Mouse (Mus musculus): Measurements from ENCODE around the gene Sorcs1.

Gene Sorcs1

DNA sequence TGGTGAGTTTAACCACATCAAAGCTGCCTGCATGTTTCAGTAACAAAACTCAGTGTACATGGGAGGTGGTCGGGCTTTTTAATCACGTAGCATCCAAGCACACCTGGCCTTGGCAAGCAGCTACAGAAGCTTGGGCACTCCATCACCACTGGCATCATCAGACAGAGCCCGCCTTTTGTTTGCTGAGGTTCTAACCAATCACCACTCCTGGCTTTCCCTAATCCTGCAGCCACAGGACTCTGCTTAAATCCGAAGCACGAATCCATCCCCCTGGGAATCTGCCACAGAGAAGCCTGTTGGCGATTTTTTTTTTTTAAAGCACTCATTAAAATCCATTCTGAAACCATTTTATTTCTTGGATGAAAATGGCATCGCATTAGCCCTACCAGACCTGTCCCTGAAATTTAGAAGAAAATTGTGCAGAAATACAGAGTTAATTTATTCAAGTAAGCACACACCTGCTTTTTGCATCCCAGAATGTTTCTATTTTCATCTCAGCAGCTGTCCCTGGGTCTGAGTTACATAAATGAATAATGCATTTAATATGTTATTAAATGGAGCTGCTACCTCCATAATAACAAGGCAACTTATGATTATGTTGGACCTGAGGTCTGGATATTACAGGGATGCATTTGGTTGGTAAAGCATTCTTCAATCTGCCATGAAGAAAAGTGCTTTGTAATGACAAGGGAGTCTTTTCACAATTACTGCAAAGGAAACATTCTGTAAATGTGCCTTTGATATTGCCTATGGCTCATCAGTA lies 463.8 kb downstream of the Sorcs1 start:
- DNase-seq (ENCODE audit: low spot score in 2 of 2) = peak in 1 of 2 experiments; percentile 16

DNA sequence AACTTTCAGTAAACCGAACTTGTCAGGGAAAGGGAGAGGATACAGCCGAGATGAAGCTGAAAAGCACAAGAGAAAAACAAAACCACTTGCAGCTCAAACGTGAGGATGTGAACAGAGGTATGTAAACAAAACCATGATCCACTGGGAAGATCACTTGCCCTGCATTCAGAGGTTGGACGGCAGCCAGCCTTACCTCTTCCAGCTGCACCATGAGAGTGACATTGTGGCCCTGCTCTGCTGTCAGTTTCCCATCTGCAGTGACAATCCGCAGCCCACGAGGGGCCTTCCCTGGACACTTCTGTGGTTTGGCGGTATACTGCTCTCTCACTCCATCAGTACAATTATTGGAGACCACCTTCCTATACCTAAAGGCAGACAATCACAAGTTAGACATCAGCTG lies 468.0 kb downstream of the Sorcs1 start:
- no peak for DNase-seq (ENCODE audit: low spot score in 2 of 2)

DNA sequence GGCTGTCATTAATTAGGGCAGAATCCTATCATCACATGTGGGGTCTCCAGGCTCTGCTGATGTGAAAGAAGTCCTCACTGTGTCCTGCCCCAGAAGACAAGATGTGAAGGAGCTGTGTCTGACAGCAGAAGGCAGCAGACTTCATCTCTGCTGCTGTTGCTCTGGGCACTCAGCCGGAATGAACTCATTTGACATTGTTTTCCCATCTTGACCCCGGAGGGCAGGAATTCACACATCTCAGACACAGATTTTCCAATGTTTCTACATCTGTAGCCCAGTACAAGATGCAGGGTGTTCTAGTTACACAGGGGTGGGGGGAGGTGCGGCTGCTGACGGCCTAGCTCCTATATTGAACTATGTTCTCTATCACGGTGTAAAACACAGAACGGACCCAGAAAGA lies 474.1 kb downstream of the Sorcs1 start:
- DNase-seq (ENCODE audit: low spot score in 2 of 2) = no peak

DNA sequence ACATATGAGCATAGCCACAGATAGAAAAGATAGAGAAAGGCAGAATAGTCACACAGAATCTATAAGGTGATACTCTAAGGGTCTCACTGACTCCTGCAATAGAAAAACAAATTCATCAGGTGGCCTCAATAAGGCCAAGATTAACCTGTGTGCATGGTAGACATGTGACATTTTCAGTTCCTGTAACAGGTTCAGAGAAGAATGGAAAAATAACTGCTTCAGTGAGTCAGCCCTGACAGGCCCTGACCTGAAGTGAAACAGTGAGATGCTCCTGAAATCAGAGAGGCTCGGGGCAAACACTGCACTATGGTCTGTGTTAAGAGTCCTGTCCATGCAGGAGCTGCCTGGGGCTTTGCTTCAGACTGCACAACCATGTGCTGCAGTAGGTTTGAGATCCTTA lies 481.9 kb downstream of the Sorcs1 start:
- DNase-seq (ENCODE audit: low spot score in 2 of 2) = no peak

DNA sequence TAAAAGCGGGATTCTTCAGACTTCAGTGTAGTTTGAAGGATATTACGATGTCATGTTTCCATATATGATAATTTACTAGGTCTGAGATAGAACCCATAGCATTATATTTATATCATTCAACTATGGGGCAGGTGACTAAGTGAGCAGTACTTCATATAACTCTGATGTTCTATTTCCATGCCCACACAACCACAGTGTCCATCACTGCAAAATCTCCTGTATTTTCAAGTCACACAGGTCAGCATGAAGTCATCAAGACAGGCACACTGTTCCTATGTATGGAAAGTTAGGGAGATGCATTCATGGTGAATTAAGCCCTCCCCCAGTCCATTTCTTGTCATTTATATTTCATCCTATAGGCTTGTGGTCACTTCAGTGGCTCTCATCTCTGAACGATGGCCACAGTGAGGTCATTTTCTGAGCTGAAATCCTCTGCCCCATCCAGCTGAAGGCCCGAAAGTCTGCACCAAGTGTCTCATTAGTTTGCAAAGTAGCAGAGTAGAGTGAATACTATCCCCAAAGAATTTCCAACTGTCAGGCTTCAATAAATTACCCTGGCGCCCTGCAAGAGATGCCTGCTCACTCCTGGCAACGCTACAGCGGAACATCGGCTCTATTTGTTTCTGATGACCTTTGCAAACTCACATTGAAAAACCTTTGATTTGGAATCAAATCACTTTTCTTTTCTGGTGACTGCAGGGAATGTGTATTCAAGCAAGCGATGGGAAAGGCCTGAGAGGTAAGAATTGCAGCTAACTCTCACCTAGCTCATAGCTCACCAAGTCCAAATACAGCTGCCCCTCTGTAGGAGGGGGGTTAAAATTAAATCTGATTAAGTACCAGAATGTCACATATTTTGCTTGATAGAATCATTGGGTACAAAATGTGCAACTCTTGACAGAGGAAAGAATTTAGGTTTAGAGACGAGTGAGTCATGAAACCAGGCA lies 492.4 kb downstream of the Sorcs1 start:
- no peak for DNase-seq (ENCODE audit: low spot score in 2 of 2)

DNA sequence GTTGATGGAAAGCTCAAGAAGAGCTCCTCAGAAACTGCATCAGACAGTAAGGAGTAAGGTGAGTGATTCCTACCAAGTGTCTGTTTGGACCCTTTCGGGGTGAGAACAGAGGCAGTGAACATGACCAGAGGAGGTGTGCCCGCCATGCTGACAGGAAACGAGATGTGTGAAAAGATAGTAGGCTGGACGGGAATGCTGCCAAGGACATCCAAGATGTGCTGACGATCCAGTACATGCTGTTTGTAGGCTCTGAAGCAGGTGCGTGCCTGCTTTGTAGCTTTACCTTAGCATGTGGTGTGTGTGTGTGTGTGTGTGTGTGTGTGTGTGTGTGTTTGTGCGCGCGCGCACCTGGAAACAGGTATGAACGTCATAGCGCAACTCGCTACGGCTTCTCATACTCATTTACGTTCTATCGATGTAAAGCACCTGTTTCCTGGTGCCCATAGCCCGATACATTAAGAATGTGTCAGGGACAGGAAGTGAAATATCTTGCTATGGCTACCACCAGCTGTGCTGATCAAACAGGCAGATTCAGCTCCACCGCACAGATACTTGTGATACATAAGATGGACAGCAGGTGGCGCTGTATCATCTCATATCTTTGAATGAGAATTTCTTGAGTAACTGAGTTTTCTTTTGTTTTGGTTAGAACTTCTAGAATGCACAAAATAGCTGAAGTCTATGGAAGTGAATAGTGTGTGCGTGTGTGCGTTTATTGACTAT lies 493.4 kb downstream of the Sorcs1 start:
- peak; percentile 79 to 83 for DNase-seq (ENCODE audit: low spot score in 2 of 2)

DNA sequence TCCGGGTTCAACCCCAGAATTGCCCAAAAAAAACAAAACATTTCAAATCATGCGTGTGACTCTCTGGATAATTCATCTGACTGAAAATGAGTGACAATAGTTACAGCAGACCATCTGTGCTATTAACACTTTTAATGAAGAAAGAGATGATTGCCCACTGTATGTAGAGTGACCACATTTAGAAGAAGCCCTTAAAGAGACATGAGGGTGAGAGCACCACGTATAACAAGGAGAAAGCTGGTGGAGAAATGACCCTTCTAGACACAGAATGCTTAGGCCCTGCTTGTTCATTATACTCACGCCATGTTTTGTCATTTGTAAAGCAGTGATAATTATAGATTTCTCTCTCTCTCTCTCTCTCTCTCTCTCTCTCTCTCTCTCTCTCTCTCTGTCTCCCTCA lies 499.6 kb downstream of the Sorcs1 start:
- DNase-seq (ENCODE audit: low spot score in 2 of 2) = no peak

DNA sequence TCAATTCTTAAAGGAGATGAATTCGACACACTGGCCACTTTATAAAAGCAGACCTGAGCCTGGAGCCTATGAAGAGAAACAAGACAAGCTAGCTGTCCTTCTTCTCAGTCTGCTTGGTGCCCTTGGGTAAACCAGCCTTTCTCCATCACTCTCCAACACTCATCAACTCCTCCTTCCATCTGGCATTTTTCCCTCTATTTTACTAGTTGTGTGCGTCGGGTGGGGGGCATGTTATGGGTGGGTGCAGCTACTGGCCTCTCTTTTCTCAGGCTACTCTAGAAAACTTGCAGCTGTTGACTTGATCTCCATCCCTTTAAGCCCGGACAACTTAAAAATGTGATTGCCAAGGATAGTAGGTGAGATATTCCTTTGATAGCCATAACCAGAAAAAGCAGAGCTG lies 500.3 kb downstream of the Sorcs1 start:
- DNase-seq (ENCODE audit: low spot score in 2 of 2) = no peak

DNA sequence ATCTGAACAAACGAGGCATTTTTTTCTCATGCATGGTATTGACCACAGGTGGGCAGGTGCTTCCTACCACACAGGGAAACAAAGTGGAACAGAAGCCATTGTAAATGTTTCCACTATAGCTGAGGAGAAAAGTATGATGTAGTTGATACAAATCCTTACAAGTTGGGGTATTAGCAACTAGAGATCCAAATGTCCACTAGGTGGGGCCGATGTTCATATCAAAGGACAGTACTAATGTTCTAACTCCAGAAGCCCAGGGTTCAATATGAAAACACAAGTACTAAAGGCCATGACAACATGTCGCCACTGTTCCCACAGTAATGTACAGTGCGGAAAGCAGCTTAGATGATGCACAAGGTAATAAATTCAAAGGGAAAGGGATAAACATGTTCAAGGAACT lies 506.6 kb downstream of the Sorcs1 start:
- peak; percentile 46 to 49 for DNase-seq (ENCODE audit: low spot score in 2 of 2)

DNA sequence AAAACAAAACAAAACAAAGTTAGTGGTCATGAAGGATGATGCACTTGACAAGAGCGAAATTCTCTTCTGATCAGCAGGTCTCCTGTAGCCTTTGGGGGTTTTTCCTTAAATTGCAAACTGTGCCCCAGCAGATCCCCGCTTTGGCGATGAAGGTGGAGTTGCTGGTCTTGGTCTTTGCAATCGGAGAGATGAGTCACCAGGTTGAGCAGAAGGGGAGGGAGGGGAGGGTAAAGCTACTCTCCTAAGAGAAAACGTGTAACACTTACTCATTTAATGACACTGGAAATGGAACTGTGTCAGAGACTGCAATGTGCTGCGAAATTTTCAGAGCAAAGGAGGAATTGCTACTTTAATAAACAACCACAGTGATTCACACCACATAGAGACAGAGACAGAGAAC lies 527.3 kb downstream of the Sorcs1 start:
- DNase-seq (ENCODE audit: low spot score in 2 of 2) = no peak

DNA sequence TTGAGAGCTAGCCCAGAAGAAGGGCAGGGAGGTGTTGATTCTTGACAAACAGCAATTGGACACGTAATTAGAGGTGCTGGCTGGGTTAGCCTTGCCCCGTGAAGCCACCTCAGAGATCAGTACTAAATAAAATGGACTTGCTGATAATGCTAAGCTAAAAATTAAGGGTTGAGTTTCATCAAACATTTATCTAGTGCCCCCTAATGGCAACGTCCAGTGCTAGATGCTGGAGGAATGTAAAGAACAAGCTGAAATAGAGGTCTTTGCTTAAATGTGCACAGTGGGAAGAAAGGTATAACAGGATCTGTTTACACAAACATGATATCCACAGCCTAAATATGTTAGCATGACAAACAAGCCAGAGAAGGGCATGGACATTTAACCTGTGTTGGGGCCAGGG lies 532.5 kb downstream of the Sorcs1 start:
- DNase-seq (ENCODE audit: low spot score in 2 of 2) = no peak

DNA sequence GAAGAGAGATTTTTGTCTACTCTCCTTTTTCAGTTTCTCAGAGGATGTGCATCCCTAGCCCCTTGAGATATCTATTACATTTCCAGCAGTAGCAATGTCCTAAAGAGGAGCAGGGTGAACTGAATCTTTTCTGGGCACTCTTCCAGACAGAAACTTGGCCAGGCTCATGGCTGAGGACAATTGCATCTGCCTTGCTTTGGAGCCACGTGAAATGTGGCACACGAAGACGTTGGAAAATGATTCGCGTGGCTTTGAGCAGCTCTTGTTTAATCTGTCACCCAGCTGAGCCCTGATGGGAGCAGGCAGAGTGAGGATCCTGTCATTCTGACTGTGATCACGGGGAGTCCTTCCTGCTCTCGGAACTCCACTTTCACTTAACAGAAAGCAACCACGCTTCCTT lies 536.6 kb downstream of the Sorcs1 start:
- DNase-seq (ENCODE audit: low spot score in 2 of 2) = peak; percentile 26 to 37

DNA sequence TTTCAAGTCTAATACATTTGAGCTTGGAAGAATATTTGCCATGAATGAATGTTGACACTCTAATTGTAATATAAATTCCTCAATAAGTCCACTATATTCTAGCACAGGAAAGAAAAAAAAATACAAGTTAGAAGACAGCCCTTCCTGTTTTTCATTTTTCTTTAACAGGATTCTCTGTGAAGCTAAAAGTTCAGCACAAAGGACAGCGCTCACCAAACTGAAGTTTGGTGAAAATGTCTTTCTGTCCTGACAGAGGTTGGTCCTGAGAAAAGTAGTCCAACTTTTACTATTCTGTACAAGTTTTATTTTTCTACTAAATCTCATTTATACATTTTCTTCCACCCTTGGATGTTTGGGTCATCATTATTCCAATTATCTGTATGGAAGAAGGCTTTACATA lies 543.8 kb downstream of the Sorcs1 start:
- no peak for DNase-seq (ENCODE audit: low spot score in 2 of 2)

DNA sequence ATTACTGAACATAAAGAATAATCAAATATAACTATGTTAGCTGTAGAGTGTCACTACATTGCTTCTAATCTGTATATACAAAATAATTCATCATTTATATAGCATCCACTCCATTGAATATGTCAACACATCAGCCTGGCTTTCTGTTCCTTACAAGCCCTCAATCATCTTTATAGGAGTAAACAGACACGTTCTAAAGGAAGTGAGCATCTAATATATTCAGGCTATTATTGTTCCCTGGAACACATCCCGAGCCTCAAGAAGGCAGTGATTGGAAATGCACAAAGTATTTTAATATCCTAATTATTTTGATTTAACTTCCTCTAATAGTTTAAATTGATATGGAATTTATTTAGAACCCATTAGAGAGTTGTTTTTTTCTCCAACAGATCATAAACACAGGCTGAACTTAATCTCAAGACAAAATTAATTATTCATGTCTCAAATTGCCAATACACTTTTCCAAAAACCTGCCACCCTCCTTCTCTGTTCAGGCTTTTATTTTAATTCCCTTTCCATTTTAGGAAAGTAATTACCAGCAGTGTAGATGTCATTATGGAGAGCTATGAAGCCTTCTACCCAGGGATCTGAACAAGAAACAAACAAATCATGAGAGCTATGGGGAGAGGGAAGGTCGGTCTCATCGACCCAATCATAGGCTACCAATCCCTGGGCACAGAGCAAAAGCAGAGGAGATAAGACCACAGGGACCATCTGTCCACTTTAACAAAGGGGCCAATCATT lies 572.4 kb downstream of the Sorcs1 start:
- DNase-seq (ENCODE audit: low spot score in 2 of 2) = no peak
